ENCODE assay signal across 31 mouse cellular contexts in genomic region chr17:83594526-83594925, GRCm38 (mm10). TPM values are rescaled to one million over a fixed set of nuclear protein-coding genes. Genes with fewer than 3 reads are reported as not detected.
DNase-seq lines count a peak whose midpoint lies in the region; ATAC-seq and TF ChIP-seq lines count a peak whose summit lies in the region.
"Had no signal": no experiment of that assay in that cellular context is flagged by ENCODE, and none has a peak within 500 bp of the region (broad histone marks: within the 10 kb centered on the region; RNA-seq: fewer than 3 reads in every experiment).

No protein-coding gene starts in this region.

- H3K9me3 ChIP-seq in kidney, embryonic 15.5 days (replicated peaks): no peaks in the 10 kb centered on the region
- H3K9me3 ChIP-seq: forebrain, embryonic 12.5 days; hindbrain, embryonic 10.5 days; hindbrain, embryonic 13.5 days had no signal

- 79% methylated on average over 8 of the region's 8 CpGs for WGBS in kidney, embryonic 15.5 days
- WGBS in kidney, adult 2 months: 76% methylated on average over 8 of the region's 8 CpGs

- no peaks in the 10 kb centered on the region for H3K36me3 ChIP-seq in kidney, embryonic 15.5 days
- no peaks in the 10 kb centered on the region for H3K36me3 ChIP-seq in kidney, adult 2 months (ENCODE audit: control insufficient read depth, insufficient read depth, low read length)
- H3K36me3 ChIP-seq: forebrain, embryonic 12.5 days; hindbrain, embryonic 10.5 days; hindbrain, embryonic 13.5 days had no signal

- H3K4me1 ChIP-seq in kidney, embryonic 15.5 days: peaks cover 11% of the 10 kb centered on the region
- H3K4me1 ChIP-seq in kidney, adult 2 months (ENCODE audit: control insufficient read depth, insufficient read depth, low read length): no peaks in the 10 kb centered on the region
- H3K4me1 ChIP-seq: forebrain, embryonic 12.5 days; hindbrain, embryonic 10.5 days; hindbrain, embryonic 13.5 days had no signal

- TF ChIP-seq CTCF in kidney, adult 2 months (conservative IDR thresholded peaks at IDR 0.05; ENCODE audit: insufficient read depth, insufficient read length, low read depth, low read length): no peak

- ATAC-seq in kidney, embryonic 15.5 days (replicated peaks; ENCODE audit: low FRiP score): peak; percentile 56; the same call in 1 of the 2 replicates
- ATAC-seq in erythroblast, adult 5-6 weeks (replicated peaks; ENCODE audit: low FRiP score, poor library complexity, severe bottlenecking): 0 out of 2 replicates have a peak, but pooled peaks have one; percentile 30
- ATAC-seq: activated CD4-positive, CD25-positive, alpha-beta regulatory T cell, adult 4 months; forebrain, embryonic 16.5 days; hindbrain, embryonic 16.5 days had no signal

- peak; percentile 10 for DNase-seq in embryo, embryonic 10 days (ENCODE audit: low spot score)
- no peak for DNase-seq in embryo, embryonic 10.5 days (ENCODE audit: low spot score)
- no peak for DNase-seq in kidney, adult 2 months
- DNase-seq in ovary, adult 18-20 months (ENCODE audit: low spot score): peak; percentile 22
- DNase-seq in ovary, postnatal 10 days (ENCODE audit: low spot score): no peak
- no peak for DNase-seq in adrenal gland, adult 2 months
- DNase-seq: adrenal gland, postnatal 10 days; adrenal gland, postnatal 36 days; cerebellum, adult 18-20 months; cerebellum, adult 9-10 months; cerebellum, postnatal 14 days; embryo, embryonic 11 days; gastrocnemius, postnatal 10 days; gastrocnemius, postnatal 36 days; heart, postnatal 36 days had no signal

- H3K27me3 ChIP-seq in kidney, embryonic 15.5 days: no peaks in the 10 kb centered on the region
- H3K27me3 ChIP-seq in kidney, adult 2 months (replicated peaks; ENCODE audit: control insufficient read depth, insufficient read depth, low read length): no peaks in the 10 kb centered on the region
- H3K27me3 ChIP-seq: forebrain, embryonic 12.5 days; hindbrain, embryonic 13.5 days had no signal

- H3K4me3 ChIP-seq in kidney, embryonic 15.5 days (replicated peaks): no peak overlapping the region
- no peak overlapping the region for H3K4me3 ChIP-seq in kidney, adult 2 months (ENCODE audit: insufficient read depth, low read depth, low read length)
- H3K4me3 ChIP-seq: erythroblast, embryonic 14.5 days; forebrain, embryonic 12.5 days; hindbrain, embryonic 10.5 days; hindbrain, embryonic 13.5 days had no signal

- TF ChIP-seq POLR2A in kidney, adult 2 months (IDR thresholded peaks at IDR 0.05; ENCODE audit: low read depth, low read length): no peak

- H3K9ac ChIP-seq in kidney, embryonic 15.5 days: no peak overlapping the region
- H3K9ac ChIP-seq: forebrain, embryonic 12.5 days; hindbrain, embryonic 13.5 days had no signal

- H3K4me2 ChIP-seq in kidney, embryonic 15.5 days: no peak overlapping the region
- H3K4me2 ChIP-seq: forebrain, embryonic 12.5 days; heart, embryonic 11.5 days; hindbrain, embryonic 13.5 days had no signal

- H3K27ac ChIP-seq in kidney, embryonic 15.5 days: no peak overlapping the region
- no peak overlapping the region for H3K27ac ChIP-seq in kidney, adult 2 months (ENCODE audit: insufficient read depth, low read depth, low read length)
- H3K27ac ChIP-seq: forebrain, embryonic 12.5 days; hindbrain, embryonic 10.5 days; hindbrain, embryonic 13.5 days had no signal

RNA-seq across cellular contexts. Expression of gene Kcng3, which starts 37.2 kb away (rescaled TPM):
- 0.05 TPM in 1 of 2 replicates, not detected in the other for polyA plus RNA-seq in kidney, embryonic 15.5 days (2015; fragmentation: Nextera tagmentation; extraction: Ambion mirVana)
- polyA plus RNA-seq in kidney, adult 2 months (2012; rRNA removed): 0.08 and 0.12 TPM in 2 replicates
- not detected in 2 replicates for total RNA-seq in erythroblast, adult 5-6 weeks (2015; ENCODE audit: low replicate concordance)
- total RNA-seq in erythroblast, adult 5-6 weeks (2017; ENCODE audit: low replicate concordance): not detected in 2 replicates
- total RNA-seq in adrenal gland, adult 2 months (2021): 10 to 100 TPM in 1 of 2 experiments, 1 to 10 TPM in 1; 8.9 to 13.2 TPM
- polyA plus RNA-seq in adrenal gland, adult 2 months (2012; rRNA removed): 2.7 and 3.4 TPM in 2 replicates
- total RNA-seq: gastrocnemius, adult 18-20 months; gastrocnemius, postnatal 36 days; granulocyte monocyte progenitor cell, adult 5-6 weeks had no signal
- polyA plus RNA-seq: embryonic facial prominence, embryonic 11.5 days; embryonic facial prominence, embryonic 14.5 days; erythroblast, embryonic 14.5 days; forebrain, embryonic 12.5 days; heart, embryonic 11.5 days; heart, embryonic 14.5 days; heart, postnatal 0 days; hindbrain, embryonic 10.5 days; hindbrain, embryonic 16.5 days had no signal

Comparison
In these comparisons a context has a peak if more than half of its experiments do, and no peak if none do; other contexts are left out.
1. DNase-seq: peak in embryo, embryonic 10 days (single experiment) and ovary, adult 18-20 months (single experiment); none in embryo, embryonic 10.5 days (single experiment), kidney, adult 2 months (single experiment), ovary, postnatal 10 days (single experiment) and adrenal gland, adult 2 months (single experiment).